Mouse (Mus musculus) spleen, adult 2 months (tissue): ENCODE measurements around the gene Sema6d.

Source experiments
- CTCF ChIP-seq: fragments of 200-500 bp; IDR thresholded peaks from 2 replicates; pipeline ENCODE4 v1.5.1; 2011; ENCODE audit warnings: mild to moderate bottlenecking, inconsistent platforms; ENCODE audit not compliant: insufficient read depth, insufficient read length, insufficient replicate concordance; ENCODE audit errors: extremely low read depth
- POLR2A ChIP-seq: fragments of 200-500 bp; IDR thresholded peaks from 2 replicates; pipeline ENCODE4 v1.6.1; 2011; ENCODE audit warnings: low read depth, low read length, inconsistent platforms

- TF ChIP-seq POLR2A (no peak), CTCF (no peak)
Observed at GRCm38 (mm10) chr2:124258108-124258507, 168.3 kb downstream of the Sema6d start.
